Mouse (Mus musculus) midbrain, embryonic 10.5 days (tissue): ENCODE data around the gene Npy4r. TPM values are rescaled to one million over a fixed set of nuclear protein-coding genes. Genes with fewer than 3 reads are reported as not detected.

Experiments used
- DNase-seq: peaks from one replicate; pipeline ENCODE4 v3.0.0-alpha.2; 2017; ENCODE audit warnings: low spot score
- H3K27ac ChIP-seq: fragments of 300-500 bp; sonication (generic); replicated peaks from 2 replicates; pipeline ENCODE4 v1.5.1; 2016; ENCODE audit warnings: mild to moderate bottlenecking
- H3K27me3 ChIP-seq: fragments of 300-500 bp; sonication (generic); 2 replicates; pipeline ENCODE4 v1.6.1; 2016; ENCODE audit warnings: low read depth, mild to moderate bottlenecking; ENCODE audit not compliant: poor library complexity, severe bottlenecking
- H3K36me3 ChIP-seq: fragments of 300-500 bp; sonication (generic); 2 replicates; pipeline ENCODE4 v1.6.1; 2016; ENCODE audit warnings: mild to moderate bottlenecking, moderate library complexity
- H3K4me1 ChIP-seq: fragments of 300-500 bp; sonication (generic); 2 replicates; pipeline ENCODE4 v1.6.1; 2016
- H3K4me3 ChIP-seq: fragments of 300-500 bp; sonication (generic); 2 replicates; pipeline ENCODE4 v1.5.1; 2016; ENCODE audit warnings: mild to moderate bottlenecking, moderate library complexity
- H3K9me3 ChIP-seq: fragments of 300-500 bp; sonication (generic); replicated peaks from 2 replicates; pipeline ENCODE4 v1.6.1; 2016; ENCODE audit warnings: mild to moderate bottlenecking
- WGBS: fragments of 180-500 bp; shearing (Covaris S2); methylation state at CpG from one replicate; pipeline ENCODE4 v1.1.7; 2016; 5-methylcytosine and 5-hydroxymethylcytosine counted together
- polyA plus RNA-seq: library from polyadenylated mRNA; unstranded; fragments of >200 nt; fragmentation: Nextera tagmentation; extraction: Ambion mirVana; gene quantifications from 2 replicates; pipeline ENCODE4 v1.2.1, GENCODE M21; 2016

The Npy4r gene
- polyA plus RNA-seq, 1 experiment from 2014 or later = not detected

DNA sequence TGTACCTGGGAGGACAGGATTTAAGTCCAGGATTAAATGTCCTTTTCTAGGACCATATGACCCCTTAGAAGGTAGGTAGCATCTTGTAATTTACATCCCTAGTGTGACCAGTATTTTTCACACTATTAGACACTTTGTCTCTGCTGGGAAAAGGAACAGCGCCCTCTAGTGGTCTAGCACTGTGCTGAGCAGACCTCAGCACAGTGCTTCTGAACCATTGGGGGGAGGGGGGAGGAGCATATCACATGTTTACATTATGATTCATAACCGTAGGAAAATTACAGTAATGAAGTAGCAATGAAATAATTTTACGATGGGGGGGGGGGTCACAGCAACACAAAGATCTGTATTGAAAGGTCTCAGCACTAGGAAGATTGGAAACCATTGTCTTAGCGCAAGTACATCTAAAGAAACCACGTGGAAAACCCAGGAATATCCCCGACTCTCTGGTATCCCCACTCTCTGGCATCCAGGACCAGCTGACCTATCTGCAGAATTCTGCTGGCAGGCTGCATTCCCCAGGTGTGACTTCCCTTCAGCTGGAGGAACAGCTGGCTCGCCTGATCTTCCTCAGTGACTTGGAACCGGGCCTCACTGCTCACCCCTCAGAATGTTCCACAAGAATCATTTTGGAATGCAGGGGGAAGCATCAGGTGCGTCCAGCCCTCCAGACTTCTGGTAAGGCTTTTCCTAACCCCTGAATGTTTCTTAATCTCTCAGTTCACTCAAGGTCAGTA is 2.5 kb upstream of the Npy4r start:
- H3K9me3 ChIP-seq = no peaks in the 10 kb centered on the region
- peaks cover 18% of the 10 kb centered on the region for H3K4me1 ChIP-seq
- H3K27ac ChIP-seq = no peak overlapping the region
- DNase-seq = peak; percentile 47
- H3K27me3 ChIP-seq = peaks cover 7% of the 10 kb centered on the region; the same call in 1 of the 2 replicates
- 61% methylated on average over 9 of the region's 9 CpGs for WGBS
- H3K36me3 ChIP-seq = no peaks in the 10 kb centered on the region
- H3K4me3 ChIP-seq = no peak overlapping the region

DNA sequence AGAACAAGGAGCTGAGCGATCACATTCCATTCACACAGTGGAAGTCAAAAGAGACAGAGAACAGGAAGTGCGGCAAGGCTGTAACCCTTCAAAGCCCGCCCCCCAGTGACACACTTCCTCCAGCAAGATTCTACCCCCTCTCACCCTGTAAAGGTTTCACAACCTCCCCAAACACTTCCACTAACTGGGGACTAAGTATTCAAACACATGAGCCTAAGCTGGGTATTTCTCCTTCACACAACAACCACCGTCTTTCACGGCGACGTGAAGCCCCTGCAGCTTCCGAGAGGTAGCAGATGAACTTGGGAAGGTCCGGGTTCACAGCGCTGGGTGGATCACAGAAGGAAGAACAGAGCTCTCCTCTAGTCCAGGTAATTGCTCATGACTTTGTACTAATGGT is 9.4 kb downstream of the Npy4r start:
- Histone ChIP-seq H3K4me1 (no peaks in the 10 kb centered on the region), H3K27me3 (no peaks in the 10 kb centered on the region), H3K4me3 (no peak overlapping the region), H3K9me3 (no peaks in the 10 kb centered on the region), H3K36me3 (no peaks in the 10 kb centered on the region), H3K27ac (no peak overlapping the region)
- WGBS = 90% methylated on average over 10 of the region's 10 CpGs
- no peak for DNase-seq

DNA sequence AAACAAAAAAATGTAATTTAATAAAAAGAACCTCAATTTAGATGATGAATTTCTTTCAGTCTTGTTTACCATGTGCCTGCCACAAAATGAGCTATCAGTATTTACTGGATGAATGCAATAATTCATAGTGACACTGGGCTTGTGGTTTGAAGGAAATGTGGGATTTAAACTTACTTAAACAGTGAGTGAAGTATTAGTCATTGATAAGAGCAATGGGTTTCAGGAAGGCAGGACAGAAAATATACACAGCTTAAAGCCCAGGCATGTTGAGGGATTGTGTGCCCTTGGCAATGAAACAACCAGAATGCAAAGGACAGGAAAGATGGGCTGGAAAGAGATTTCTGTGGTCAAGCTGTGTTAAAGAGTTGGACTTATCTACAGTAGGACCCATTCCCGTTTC is 10.0 kb downstream of the Npy4r start:
- no peaks in the 10 kb centered on the region for H3K27me3 ChIP-seq
- H3K4me1 ChIP-seq = no peaks in the 10 kb centered on the region
- no peak for DNase-seq
- no peak overlapping the region for H3K27ac ChIP-seq
- H3K4me3 ChIP-seq = no peak overlapping the region
- 88% methylated on average over 1 of the region's 1 CpGs for WGBS
- H3K9me3 ChIP-seq = no peaks in the 10 kb centered on the region
- no peaks in the 10 kb centered on the region for H3K36me3 ChIP-seq

DNA sequence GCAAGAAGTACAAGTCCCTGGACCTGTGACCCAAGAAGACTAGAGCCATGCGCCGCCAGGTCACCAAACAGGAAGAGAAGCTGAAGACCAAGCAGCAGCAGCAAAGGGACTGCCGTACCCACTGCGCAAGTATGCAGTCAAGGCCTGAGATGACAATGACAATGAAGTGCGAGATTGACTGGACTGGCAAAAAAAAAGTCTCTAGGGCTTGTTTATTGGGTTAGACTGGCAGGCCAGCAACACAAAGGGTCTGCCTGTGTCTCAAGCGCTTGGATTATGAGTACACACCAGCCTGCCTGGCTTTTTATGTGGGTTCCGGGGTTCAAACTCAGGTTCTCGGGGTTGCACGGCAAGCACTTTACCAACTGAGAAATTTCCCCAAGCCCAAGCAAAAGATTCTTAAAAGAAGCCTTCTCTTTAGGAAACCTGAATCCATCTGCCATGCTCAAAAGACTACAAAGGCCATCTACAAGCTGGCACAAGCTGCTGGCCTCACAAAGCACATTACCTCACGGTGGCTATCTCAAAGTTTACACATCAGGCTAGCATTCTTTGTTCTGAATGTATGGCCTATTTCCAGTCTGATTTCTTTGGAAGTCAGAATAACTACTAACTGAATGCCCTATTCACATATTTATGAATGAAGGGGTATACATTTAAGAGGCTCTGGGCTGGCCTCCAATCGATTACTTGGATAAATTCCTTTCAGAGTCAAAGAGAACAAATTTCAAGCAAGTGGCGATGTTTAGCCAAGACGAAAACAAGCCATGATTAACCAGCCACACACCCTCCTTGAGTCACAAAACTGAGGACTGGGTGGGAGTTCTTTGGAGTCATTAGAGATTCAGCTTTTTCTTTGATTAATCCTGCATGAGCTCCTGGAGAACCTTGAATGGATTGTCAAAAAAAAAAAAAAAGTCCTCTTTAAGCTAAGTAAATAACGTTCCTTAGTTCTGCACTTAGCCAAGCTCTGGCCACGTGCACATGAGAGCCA is 12.3 kb downstream of the Npy4r start:
- Histone ChIP-seq H3K9me3 (no peaks in the 10 kb centered on the region), H3K27ac (no peak overlapping the region), H3K27me3 (no peaks in the 10 kb centered on the region), H3K4me3 (no peak overlapping the region), H3K4me1 (no peaks in the 10 kb centered on the region), H3K36me3 (no peaks in the 10 kb centered on the region)
- WGBS = 85% methylated on average over 15 of the region's 15 CpGs
- no peak for DNase-seq

DNA sequence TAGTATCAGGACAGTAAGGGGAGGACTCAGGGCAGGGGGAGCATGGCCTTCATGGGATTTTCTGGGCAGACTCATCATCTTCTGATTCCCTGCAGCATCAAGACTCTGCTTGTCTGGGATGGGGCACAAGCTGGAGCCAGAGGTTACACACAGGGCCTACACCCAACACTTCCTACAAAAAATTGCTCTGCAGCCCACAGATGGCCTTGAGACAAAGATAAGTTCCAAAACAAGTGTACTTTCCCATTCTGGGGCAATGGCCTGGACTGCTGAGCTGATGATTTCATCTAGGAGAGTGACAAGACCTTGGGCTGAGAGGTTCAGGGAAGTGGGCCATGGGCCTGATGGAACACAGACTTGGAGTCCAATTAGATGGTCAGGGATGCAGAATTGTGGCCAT is 16.9 kb downstream of the Npy4r start:
- Histone ChIP-seq H3K27me3 (no peaks in the 10 kb centered on the region), H3K4me3 (no peak overlapping the region), H3K27ac (no peak overlapping the region), H3K4me1 (peaks cover 5% of the 10 kb centered on the region), H3K9me3 (no peaks in the 10 kb centered on the region), H3K36me3 (no peaks in the 10 kb centered on the region)
- no peak for DNase-seq

DNA sequence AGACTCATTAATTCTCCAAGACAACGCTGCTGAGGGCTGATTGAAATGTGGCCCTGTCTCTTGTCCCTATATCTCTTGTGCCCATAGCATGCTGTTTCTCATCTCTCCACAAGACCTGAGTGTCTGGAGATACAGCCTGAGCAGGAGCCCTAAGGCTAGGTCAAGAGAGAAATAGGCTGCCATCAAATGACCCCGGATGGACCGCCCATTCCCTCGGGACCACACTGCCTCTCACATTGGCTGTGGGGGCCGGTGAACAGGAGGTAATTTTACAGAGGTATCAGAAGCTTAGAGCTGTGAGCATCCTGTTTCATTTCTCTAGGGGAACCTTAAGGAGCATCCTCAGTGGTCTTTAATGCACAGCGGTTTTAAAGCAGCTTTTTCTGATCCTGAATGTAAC is 21.1 kb downstream of the Npy4r start:
- WGBS = 80% methylated on average over 6 of the region's 6 CpGs
- Histone ChIP-seq H3K27me3 (no peaks in the 10 kb centered on the region), H3K36me3 (no peaks in the 10 kb centered on the region), H3K4me1 (peaks cover 5% of the 10 kb centered on the region), H3K4me3 (no peak overlapping the region), H3K27ac (no peak overlapping the region), H3K9me3 (no peaks in the 10 kb centered on the region)
- DNase-seq = no peak

DNA sequence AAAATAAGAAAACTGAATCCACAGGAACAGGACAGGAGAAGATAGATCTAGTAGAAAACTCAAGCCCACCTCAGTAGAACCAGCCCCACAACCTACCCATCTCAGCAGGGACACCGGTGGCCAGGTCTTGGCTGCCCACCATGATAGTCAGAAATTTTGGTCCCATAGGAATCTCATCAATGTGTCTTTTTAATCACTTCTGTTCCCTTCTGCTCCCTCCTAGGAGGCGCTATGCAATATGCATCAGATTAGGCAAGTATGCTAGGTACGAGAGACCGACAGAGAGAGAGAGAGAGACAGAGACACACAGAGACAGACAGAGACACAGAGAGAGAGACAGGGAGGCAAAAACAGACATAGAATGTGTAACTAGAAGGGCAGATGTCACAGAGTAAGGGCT is 30.6 kb downstream of the Npy4r start:
- Histone ChIP-seq H3K9me3 (no peaks in the 10 kb centered on the region), H3K27ac (no peak overlapping the region), H3K4me1 (no peaks in the 10 kb centered on the region), H3K36me3 (no peaks in the 10 kb centered on the region), H3K27me3 (no peaks in the 10 kb centered on the region), H3K4me3 (no peak overlapping the region)
- no peak for DNase-seq
- WGBS = 89% methylated on average over 4 of the region's 4 CpGs

DNA sequence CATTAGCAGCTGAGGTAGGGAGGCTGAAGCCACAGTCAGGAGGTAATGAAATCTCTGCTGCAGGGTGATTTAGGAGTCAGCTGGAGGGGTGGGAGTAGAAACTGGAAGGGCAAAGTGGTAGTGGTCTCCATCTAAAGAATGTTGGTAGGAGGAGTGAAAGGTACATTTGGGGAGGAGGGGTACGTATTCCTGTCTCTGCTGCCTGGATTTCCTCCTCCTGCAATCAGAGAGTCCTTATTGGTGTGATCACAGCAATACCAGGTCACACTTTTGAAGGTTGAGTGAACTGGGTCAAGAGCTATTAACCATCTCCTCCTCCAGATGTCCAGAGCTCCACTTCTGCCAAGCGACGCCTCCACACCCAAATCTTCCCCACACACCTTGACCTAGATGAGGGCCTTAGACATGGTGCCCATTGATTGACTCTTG is 31.4 kb downstream of the Npy4r start:
- WGBS = 92% methylated on average over 3 of the region's 3 CpGs
- H3K4me3 ChIP-seq = no peak overlapping the region
- no peak overlapping the region for H3K27ac ChIP-seq
- H3K27me3 ChIP-seq = no peaks in the 10 kb centered on the region
- H3K36me3 ChIP-seq = no peaks in the 10 kb centered on the region
- H3K4me1 ChIP-seq = no peaks in the 10 kb centered on the region
- H3K9me3 ChIP-seq = no peaks in the 10 kb centered on the region
- no peak for DNase-seq

DNA sequence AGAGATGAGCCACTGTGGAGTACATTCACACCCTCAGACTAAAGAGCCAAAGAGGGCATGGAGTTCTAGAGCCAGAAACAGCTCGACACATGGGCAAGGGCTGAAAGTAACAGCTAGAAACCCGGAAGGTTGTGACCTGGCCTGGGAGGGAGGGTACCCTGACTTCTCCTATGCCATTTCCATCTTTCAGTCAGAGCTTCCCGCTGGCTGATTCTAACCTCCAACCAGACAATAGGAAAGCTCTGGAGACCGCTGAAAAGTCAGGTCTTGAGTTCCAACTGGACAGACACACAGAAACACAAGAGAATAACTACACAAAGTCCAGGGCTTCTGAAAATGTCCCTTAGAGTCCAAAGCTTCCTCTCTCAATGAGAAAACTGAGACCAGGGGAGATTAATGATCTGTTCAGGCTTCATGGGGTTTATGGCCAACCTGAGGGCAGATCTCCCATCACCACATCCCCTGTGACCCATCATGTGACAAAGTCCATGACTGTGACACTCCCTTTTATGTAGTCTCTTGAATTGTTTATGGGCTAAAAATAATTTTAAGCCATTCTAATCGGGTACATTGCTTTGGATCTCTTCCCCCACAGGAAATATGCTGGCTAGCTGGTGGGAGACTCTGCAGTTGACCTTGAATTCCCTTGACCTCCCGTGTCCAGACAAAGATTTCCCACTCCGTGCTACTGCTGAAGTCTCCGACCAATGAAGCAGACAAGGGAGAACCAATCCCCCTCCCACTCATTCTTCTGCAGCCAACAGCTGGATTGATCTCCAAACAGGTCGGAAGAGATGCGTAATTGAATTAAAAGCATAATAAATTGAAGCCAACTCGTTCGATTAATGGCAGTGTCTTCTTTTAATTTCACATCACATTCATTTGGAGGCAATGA is 32.0 kb downstream of the Npy4r start:
- Histone ChIP-seq H3K27ac (no peak overlapping the region), H3K4me1 (no peaks in the 10 kb centered on the region), H3K36me3 (no peaks in the 10 kb centered on the region), H3K27me3 (no peaks in the 10 kb centered on the region), H3K9me3 (no peaks in the 10 kb centered on the region), H3K4me3 (no peak overlapping the region)
- 87% methylated on average over 12 of the region's 12 CpGs for WGBS
- peak; percentile 9 for DNase-seq

DNA sequence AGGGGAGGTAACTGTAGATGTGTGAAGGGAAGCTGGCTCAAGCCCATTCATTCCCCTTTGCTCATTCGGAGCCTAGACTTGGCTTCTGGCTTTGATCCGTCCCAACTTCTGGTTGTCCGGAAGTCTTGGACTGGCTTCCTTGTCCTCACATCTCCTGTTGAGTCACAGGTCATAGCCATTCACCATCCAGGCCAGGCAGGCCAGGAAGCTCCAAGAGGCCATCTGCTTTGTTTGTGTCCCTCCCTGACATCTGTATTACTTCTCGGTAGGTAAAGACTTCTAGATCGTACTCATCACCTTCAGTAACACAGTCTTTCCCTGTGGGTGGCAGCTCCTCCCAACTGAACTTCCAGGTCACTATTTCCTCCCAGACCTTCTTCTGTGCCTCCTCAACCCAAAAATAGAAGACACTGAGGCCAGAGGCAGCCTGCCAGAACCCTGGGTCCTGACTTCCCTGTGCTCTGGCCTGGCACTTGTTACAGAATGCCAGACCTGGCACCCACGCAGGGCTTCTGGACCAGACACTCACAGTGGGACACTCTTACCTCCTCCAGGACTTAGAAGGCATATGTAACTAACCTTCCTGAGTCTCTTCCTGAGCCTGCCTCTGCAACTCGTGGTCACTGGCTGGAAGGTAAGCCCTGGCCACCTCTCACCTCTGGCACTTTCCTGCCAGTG is 33.1 kb downstream of the Npy4r start:
- no peak overlapping the region for H3K27ac ChIP-seq
- no peaks in the 10 kb centered on the region for H3K4me1 ChIP-seq
- peak; percentile 3 for DNase-seq
- H3K27me3 ChIP-seq = no peaks in the 10 kb centered on the region
- WGBS = 85% methylated on average over 7 of the region's 7 CpGs
- no peaks in the 10 kb centered on the region for H3K9me3 ChIP-seq
- no peak overlapping the region for H3K4me3 ChIP-seq
- no peaks in the 10 kb centered on the region for H3K36me3 ChIP-seq

DNA sequence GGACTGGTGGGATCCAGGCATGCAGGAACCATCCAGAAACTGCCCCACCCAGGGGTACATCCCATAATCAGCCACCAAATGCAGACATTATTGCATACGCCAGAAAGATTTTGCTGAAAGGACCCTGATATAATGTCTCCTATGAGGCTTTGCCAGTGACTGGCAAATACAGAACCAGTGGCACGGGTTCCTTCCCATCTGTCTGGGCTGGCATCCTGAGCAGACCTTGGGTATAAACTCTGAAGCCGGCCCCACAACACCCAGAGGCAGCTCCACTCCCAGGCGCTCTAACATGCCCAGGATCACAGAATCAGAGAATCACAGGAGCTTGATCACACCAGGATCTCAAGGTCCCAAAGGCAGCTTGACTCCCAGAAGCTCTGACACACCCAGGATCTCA is 38.0 kb downstream of the Npy4r start:
- no peak for DNase-seq
- no peak overlapping the region for H3K27ac ChIP-seq
- H3K36me3 ChIP-seq = no peaks in the 10 kb centered on the region
- H3K9me3 ChIP-seq = no peaks in the 10 kb centered on the region
- H3K4me3 ChIP-seq = no peak overlapping the region
- no peaks in the 10 kb centered on the region for H3K27me3 ChIP-seq
- H3K4me1 ChIP-seq = no peaks in the 10 kb centered on the region
- 88% methylated on average over 4 of the region's 4 CpGs for WGBS

DNA sequence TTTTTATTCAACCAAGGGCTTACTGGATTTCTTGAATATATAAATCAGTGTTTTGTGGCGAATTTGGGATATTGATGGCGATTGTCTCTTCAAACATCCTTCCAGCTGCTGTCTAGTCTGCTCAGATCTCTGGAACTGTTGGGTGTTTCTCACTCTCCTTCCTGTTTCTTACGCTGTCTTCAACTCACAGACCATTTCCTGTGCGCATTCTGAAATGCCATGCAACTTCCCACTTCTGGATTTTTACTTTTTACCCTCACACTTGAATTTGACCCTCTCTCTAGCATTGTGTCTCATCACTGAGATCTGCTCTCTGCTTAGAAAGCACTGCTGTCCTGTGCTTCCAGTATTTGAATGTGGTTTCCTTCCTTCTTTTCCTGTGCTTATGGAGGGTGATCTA is 44.7 kb downstream of the Npy4r start:
- no peaks in the 10 kb centered on the region for H3K36me3 ChIP-seq
- H3K4me1 ChIP-seq = 0 out of 2 replicates have a peak, but pooled peaks cover 3% of the 10 kb centered on the region
- H3K9me3 ChIP-seq = no peaks in the 10 kb centered on the region
- no peak for DNase-seq
- H3K27ac ChIP-seq = no peak overlapping the region
- WGBS = 92% methylated on average over 4 of the region's 4 CpGs
- H3K27me3 ChIP-seq = no peaks in the 10 kb centered on the region
- no peak overlapping the region for H3K4me3 ChIP-seq
